ENCODE assay signal across 8 mouse cellular contexts in genomic region chr10:80116927-80117691, GRCm38 (mm10). TPM values are rescaled to one million over a fixed set of nuclear protein-coding genes. Genes with fewer than 3 reads are reported as not detected.
DNase-seq lines count a peak whose midpoint lies in the region; ATAC-seq and TF ChIP-seq lines count a peak whose summit lies in the region.

No protein-coding gene starts in this region.

- H3K36me3 ChIP-seq in embryonic facial prominence, embryonic 11.5 days (replicated peaks; ENCODE audit: control insufficient read depth, insufficient read depth, low read depth, low read length), result peaks cover 4% of the 10 kb centered on the region
- H3K36me3 ChIP-seq in heart, embryonic 10.5 days, result peaks cover 45% of the 10 kb centered on the region
- 0 out of 2 replicates have a peak, but pooled peaks cover 7% of the 10 kb centered on the region for H3K36me3 ChIP-seq in kidney, postnatal 0 days (ENCODE audit: insufficient read depth, low read length)
- peaks cover 56% of the 10 kb centered on the region for H3K36me3 ChIP-seq in megakaryocyte, embryonic 14.5 days (replicated peaks; ENCODE audit: low read length)

- WGBS in embryonic facial prominence, embryonic 11.5 days, result 5% methylated on average over 30 of the region's 30 CpGs
- WGBS in heart, embryonic 10.5 days, result 1% methylated on average over 30 of the region's 30 CpGs
- 3% methylated on average over 30 of the region's 30 CpGs for WGBS in kidney, postnatal 0 days

- peaks cover 13% of the 10 kb centered on the region for H3K4me1 ChIP-seq in embryonic facial prominence, embryonic 11.5 days (ENCODE audit: control insufficient read depth, insufficient read depth, low read length)
- H3K4me1 ChIP-seq in heart, embryonic 10.5 days, result peaks cover 49% of the 10 kb centered on the region
- H3K4me1 ChIP-seq in kidney, postnatal 0 days (replicated peaks; ENCODE audit: insufficient read depth, low read length), result peaks cover 21% of the 10 kb centered on the region; the same call in 1 of the 2 replicates
- peaks cover 69% of the 10 kb centered on the region for H3K4me1 ChIP-seq in megakaryocyte, embryonic 14.5 days

- H3K9me3 ChIP-seq in embryonic facial prominence, embryonic 11.5 days (replicated peaks; ENCODE audit: control insufficient read depth, low read length), result no peaks in the 10 kb centered on the region
- H3K9me3 ChIP-seq in heart, embryonic 10.5 days, result no peaks in the 10 kb centered on the region
- H3K9me3 ChIP-seq in kidney, postnatal 0 days (replicated peaks; ENCODE audit: low read length), result no peaks in the 10 kb centered on the region
- H3K9me3 ChIP-seq in megakaryocyte, embryonic 14.5 days, result no peaks in the 10 kb centered on the region

- no peak overlapping the region for H3K27ac ChIP-seq in embryonic facial prominence, embryonic 11.5 days (replicated peaks; ENCODE audit: low read depth, low read length)
- peak overlapping the region; percentile 96 for H3K27ac ChIP-seq in heart, embryonic 10.5 days
- H3K27ac ChIP-seq in kidney, postnatal 0 days, result peak overlapping the region; percentile 54

- no peak for ATAC-seq in embryonic facial prominence, embryonic 11.5 days (replicated peaks; ENCODE audit: insufficient number of reproducible peaks, low FRiP score, low TSS enrichment, low read depth)
- ATAC-seq in kidney, postnatal 0 days (replicated peaks; ENCODE audit: low FRiP score, low read depth), result no peak

- H3K27me3 ChIP-seq in embryonic facial prominence, embryonic 11.5 days (ENCODE audit: control insufficient read depth, insufficient read depth, low read length), result no peaks in the 10 kb centered on the region
- H3K27me3 ChIP-seq in heart, embryonic 10.5 days (ENCODE audit: insufficient read depth, poor library complexity, severe bottlenecking), result no peaks in the 10 kb centered on the region
- no peaks in the 10 kb centered on the region for H3K27me3 ChIP-seq in kidney, postnatal 0 days (ENCODE audit: insufficient read depth, low read length)
- no peaks in the 10 kb centered on the region for H3K27me3 ChIP-seq in megakaryocyte, embryonic 14.5 days (replicated peaks)

- TF ChIP-seq CTCF in kidney, postnatal 0 days (IDR thresholded peaks at IDR 0.05; ENCODE audit: low read depth), result peak; percentile 15; the same call in 1 of the 2 replicates

- peak; percentile 53 for DNase-seq in urinary bladder, postnatal 14 days (ENCODE audit: low spot score)
- DNase-seq in urinary bladder, postnatal 25 days (ENCODE audit: low spot score), result no peak
- no peak for DNase-seq in embryonic facial prominence, embryonic 11.5 days (ENCODE audit: low spot score)
- DNase-seq in heart, embryonic 10.5 days (ENCODE audit: low spot score), result peak; percentile 88
- DNase-seq in kidney, postnatal 0 days (ENCODE audit: low spot score), result peak; percentile 35
- DNase-seq in right cerebral cortex, adult 2 months (ENCODE audit: low spot score in 2 of 2), result no peak
- no peak for DNase-seq in right cerebral cortex, postnatal 25 days

- peak overlapping the region; percentile 87 for H3K9ac ChIP-seq in embryonic facial prominence, embryonic 11.5 days (replicated peaks; ENCODE audit: low read length)
- peak overlapping the region; percentile 97 for H3K9ac ChIP-seq in kidney, postnatal 0 days (ENCODE audit: low read depth, low read length)

- peak overlapping the region; percentile 86 for H3K4me2 ChIP-seq in embryonic facial prominence, embryonic 11.5 days (ENCODE audit: low read depth, low read length)
- peak overlapping the region; percentile 92 for H3K4me2 ChIP-seq in kidney, postnatal 0 days (ENCODE audit: low read length)

- H3K4me3 ChIP-seq in embryonic facial prominence, embryonic 11.5 days (ENCODE audit: low read depth, low read length), result peak overlapping the region; percentile 95
- peak overlapping the region; percentile 93 for H3K4me3 ChIP-seq in heart, embryonic 10.5 days
- H3K4me3 ChIP-seq in kidney, postnatal 0 days (replicated peaks; ENCODE audit: low read depth, low read length), result peak overlapping the region; percentile 94
- H3K4me3 ChIP-seq in megakaryocyte, embryonic 14.5 days (replicated peaks), result peak overlapping the region; percentile 100

RNA-seq across cellular contexts. Expression of gene Stk11, which starts 1.5 kb away (rescaled TPM):
- 16.6 and 18.5 TPM in 2 replicates for polyA plus RNA-seq in embryonic facial prominence, embryonic 11.5 days (2014; fragmentation: Nextera tagmentation; extraction: Ambion mirVana)
- polyA plus RNA-seq in heart, embryonic 10.5 days (2016; fragmentation: Nextera tagmentation; extraction: Ambion mirVana), result 12.4 and 17.8 TPM in 2 replicates
- 14.2 and 15.1 TPM in 2 replicates for polyA plus RNA-seq in kidney, postnatal 0 days (2015; fragmentation: Nextera tagmentation; extraction: Ambion mirVana)
- 153 and 200 TPM in 2 replicates for polyA plus RNA-seq in megakaryocyte, embryonic 14.5 days (2012; ENCODE audit: insufficient read depth, low replicate concordance)

RNA-seq across cellular contexts. Expression of gene Sbno2, which starts 11.7 kb away (rescaled TPM):
- polyA plus RNA-seq in embryonic facial prominence, embryonic 11.5 days (2014; fragmentation: Nextera tagmentation; extraction: Ambion mirVana), result 5.6 and 6.6 TPM in 2 replicates
- 14.8 and 15.6 TPM in 2 replicates for polyA plus RNA-seq in heart, embryonic 10.5 days (2016; fragmentation: Nextera tagmentation; extraction: Ambion mirVana)
- polyA plus RNA-seq in kidney, postnatal 0 days (2015; fragmentation: Nextera tagmentation; extraction: Ambion mirVana), result 9.6 and 10.5 TPM in 2 replicates
- polyA plus RNA-seq in megakaryocyte, embryonic 14.5 days (2012; ENCODE audit: insufficient read depth, low replicate concordance), result 151 and 347 TPM in 2 replicates

RNA-seq across cellular contexts. Expression of gene Atp5d, which starts 21.3 kb away (rescaled TPM):
- 360 and 371 TPM in 2 replicates for polyA plus RNA-seq in embryonic facial prominence, embryonic 11.5 days (2014; fragmentation: Nextera tagmentation; extraction: Ambion mirVana)
- 689 and 872 TPM in 2 replicates for polyA plus RNA-seq in heart, embryonic 10.5 days (2016; fragmentation: Nextera tagmentation; extraction: Ambion mirVana)
- polyA plus RNA-seq in kidney, postnatal 0 days (2015; fragmentation: Nextera tagmentation; extraction: Ambion mirVana), result 936 and 986 TPM in 2 replicates
- 1,192 and 1,533 TPM in 2 replicates for polyA plus RNA-seq in megakaryocyte, embryonic 14.5 days (2012; ENCODE audit: insufficient read depth, low replicate concordance)

RNA-seq across cellular contexts. Expression of gene Cbarp, which starts 23.5 kb away (rescaled TPM):
- 6.8 and 9.0 TPM in 2 replicates for polyA plus RNA-seq in embryonic facial prominence, embryonic 11.5 days (2014; fragmentation: Nextera tagmentation; extraction: Ambion mirVana)
- 2.0 and 4.0 TPM in 2 replicates for polyA plus RNA-seq in heart, embryonic 10.5 days (2016; fragmentation: Nextera tagmentation; extraction: Ambion mirVana)
- 4.7 and 6.4 TPM in 2 replicates for polyA plus RNA-seq in kidney, postnatal 0 days (2015; fragmentation: Nextera tagmentation; extraction: Ambion mirVana)
- polyA plus RNA-seq in megakaryocyte, embryonic 14.5 days (2012; ENCODE audit: insufficient read depth, low replicate concordance), result 4.8 and 11.7 TPM in 2 replicates

RNA-seq across cellular contexts. Expression of gene Midn, which starts 31.0 kb away (rescaled TPM):
- polyA plus RNA-seq in embryonic facial prominence, embryonic 11.5 days (2014; fragmentation: Nextera tagmentation; extraction: Ambion mirVana), result 60.3 and 62.1 TPM in 2 replicates
- polyA plus RNA-seq in heart, embryonic 10.5 days (2016; fragmentation: Nextera tagmentation; extraction: Ambion mirVana), result 16.1 and 24.4 TPM in 2 replicates
- 13.7 and 18.6 TPM in 2 replicates for polyA plus RNA-seq in kidney, postnatal 0 days (2015; fragmentation: Nextera tagmentation; extraction: Ambion mirVana)
- 171 and 203 TPM in 2 replicates for polyA plus RNA-seq in megakaryocyte, embryonic 14.5 days (2012; ENCODE audit: insufficient read depth, low replicate concordance)

Comparison
In these comparisons a context has a peak if more than half of its experiments do, and no peak if none do; other contexts are left out.
1. DNase-seq: peak in urinary bladder, postnatal 14 days (single experiment), heart, embryonic 10.5 days (single experiment) and kidney, postnatal 0 days (single experiment); none in urinary bladder, postnatal 25 days (single experiment), embryonic facial prominence, embryonic 11.5 days (single experiment), right cerebral cortex, adult 2 months (0 of 2) and right cerebral cortex, postnatal 25 days (single experiment).
2. Peak in every context shown above with its lines, with median percentiles within 50 percentile points of each other: H3K4me3 ChIP-seq.